Mouse (Mus musculus) neural tube, embryonic 12.5 days (tissue): ENCODE results near the gene Myof. TPM values are rescaled to one million over a fixed set of nuclear protein-coding genes. Genes with fewer than 3 reads are reported as not detected.
A peak's percentile ranks its signal among the peaks of the same experiment; 100 is the strongest.

ENCODE experiments used
- ATAC-seq: fragments of 200-750 bp; cut with Nextera tagmentation; 2 replicates; pipeline ENCODE4 v1.8.0; 2017; ENCODE audit warnings: low read depth, mild to moderate bottlenecking, moderate TSS enrichment, moderate library complexity; ENCODE audit not compliant: low FRiP score
- H3K27ac ChIP-seq: fragments of 300-500 bp; sonication (generic); 2 replicates; pipeline ENCODE4 v1.5.1; 2016
- H3K27me3 ChIP-seq: fragments of 300-500 bp; sonication (generic); replicated peaks from 2 replicates; pipeline ENCODE4 v1.6.1; 2016; ENCODE audit warnings: mild to moderate bottlenecking
- H3K36me3 ChIP-seq: fragments of 300-500 bp; sonication (generic); 2 replicates; pipeline ENCODE4 v1.6.1; 2016; ENCODE audit warnings: mild to moderate bottlenecking
- H3K4me1 ChIP-seq: fragments of 300-500 bp; sonication (generic); 2 replicates; pipeline ENCODE4 v1.6.1; 2016
- H3K4me2 ChIP-seq: fragments of 300-500 bp; sonication (generic); replicated peaks from 2 replicates; pipeline ENCODE4 v1.6.1; 2016; ENCODE audit warnings: mild to moderate bottlenecking
- H3K4me3 ChIP-seq: fragments of 300-500 bp; sonication (generic); 2 replicates; pipeline ENCODE4 v1.5.1; 2016
- H3K9ac ChIP-seq: fragments of 300-500 bp; sonication (generic); 2 replicates; pipeline ENCODE4 v1.6.1; 2016; ENCODE audit warnings: mild to moderate bottlenecking
- H3K9me3 ChIP-seq: fragments of 300-500 bp; sonication (generic); 2 replicates; pipeline ENCODE4 v1.6.1; 2016; ENCODE audit warnings: mild to moderate bottlenecking
- WGBS: fragments of 180-500 bp; shearing (Covaris S2); methylation state at CpG from one replicate; pipeline ENCODE4 v1.1.7; 2016; 5-methylcytosine and 5-hydroxymethylcytosine counted together
- polyA plus RNA-seq: library from polyadenylated mRNA; unstranded; fragments of >200 nt; fragmentation: Nextera tagmentation; extraction: Ambion mirVana; gene quantifications from 2 replicates; pipeline ENCODE4 v1.2.1, GENCODE M21; 2016

Gene Myof
- polyA plus RNA-seq, 1 experiment from 2014 or later, result 3.9 TPM

DNA sequence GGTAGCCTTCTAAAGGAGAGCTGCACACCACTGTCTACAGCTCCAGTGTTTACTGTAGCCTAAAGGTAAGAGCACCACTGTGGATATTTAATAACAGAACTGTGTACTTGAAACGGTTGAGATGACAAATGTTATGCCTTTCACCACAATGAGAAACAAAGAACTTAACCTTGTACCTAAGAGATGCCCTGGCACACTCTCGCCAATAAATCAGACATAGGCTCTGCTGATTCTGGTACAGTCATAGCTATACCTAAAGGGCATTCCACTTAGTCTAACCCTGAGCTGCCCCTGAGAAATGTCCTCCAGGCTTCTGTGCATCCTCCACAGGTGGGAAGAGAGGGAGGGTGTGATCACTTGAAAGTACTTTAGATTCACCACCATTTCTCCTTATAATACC lies 8.7 kb downstream of the Myof start:
- H3K4me1 ChIP-seq, result no peaks in the 10 kb centered on the region
- no peak overlapping the region for H3K4me2 ChIP-seq
- H3K27ac ChIP-seq, result no peak overlapping the region
- 80% methylated on average over 2 of the region's 2 CpGs for WGBS
- H3K27me3 ChIP-seq, result no peaks in the 10 kb centered on the region
- H3K36me3 ChIP-seq, result no peaks in the 10 kb centered on the region
- ATAC-seq, result no peak
- H3K4me3 ChIP-seq, result no peak overlapping the region
- H3K9ac ChIP-seq, result no peak overlapping the region
- no peaks in the 10 kb centered on the region for H3K9me3 ChIP-seq

DNA sequence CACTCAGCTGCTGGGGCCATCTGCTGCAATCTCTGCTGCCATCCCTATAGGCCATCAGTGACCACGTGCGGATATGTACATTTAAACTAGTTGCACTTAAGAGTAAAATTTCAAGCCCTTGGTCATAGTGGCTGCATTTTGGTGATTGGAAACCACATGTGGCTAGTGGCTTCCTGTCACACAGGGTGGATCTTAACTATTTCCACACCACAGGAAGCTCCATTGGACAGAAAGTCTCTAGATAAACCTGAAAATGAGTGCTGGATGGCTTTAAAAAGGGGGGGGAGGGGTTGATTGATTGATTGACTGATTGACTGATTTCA lies 9.7 kb downstream of the Myof start:
- ATAC-seq, result no peak
- no peak overlapping the region for H3K27ac ChIP-seq
- H3K36me3 ChIP-seq, result no peaks in the 10 kb centered on the region
- H3K9ac ChIP-seq, result no peak overlapping the region
- H3K27me3 ChIP-seq, result no peaks in the 10 kb centered on the region
- no peak overlapping the region for H3K4me3 ChIP-seq
- H3K4me2 ChIP-seq, result no peak overlapping the region
- no peaks in the 10 kb centered on the region for H3K4me1 ChIP-seq
- 75% methylated on average over 2 of the region's 2 CpGs for WGBS
- no peaks in the 10 kb centered on the region for H3K9me3 ChIP-seq

DNA sequence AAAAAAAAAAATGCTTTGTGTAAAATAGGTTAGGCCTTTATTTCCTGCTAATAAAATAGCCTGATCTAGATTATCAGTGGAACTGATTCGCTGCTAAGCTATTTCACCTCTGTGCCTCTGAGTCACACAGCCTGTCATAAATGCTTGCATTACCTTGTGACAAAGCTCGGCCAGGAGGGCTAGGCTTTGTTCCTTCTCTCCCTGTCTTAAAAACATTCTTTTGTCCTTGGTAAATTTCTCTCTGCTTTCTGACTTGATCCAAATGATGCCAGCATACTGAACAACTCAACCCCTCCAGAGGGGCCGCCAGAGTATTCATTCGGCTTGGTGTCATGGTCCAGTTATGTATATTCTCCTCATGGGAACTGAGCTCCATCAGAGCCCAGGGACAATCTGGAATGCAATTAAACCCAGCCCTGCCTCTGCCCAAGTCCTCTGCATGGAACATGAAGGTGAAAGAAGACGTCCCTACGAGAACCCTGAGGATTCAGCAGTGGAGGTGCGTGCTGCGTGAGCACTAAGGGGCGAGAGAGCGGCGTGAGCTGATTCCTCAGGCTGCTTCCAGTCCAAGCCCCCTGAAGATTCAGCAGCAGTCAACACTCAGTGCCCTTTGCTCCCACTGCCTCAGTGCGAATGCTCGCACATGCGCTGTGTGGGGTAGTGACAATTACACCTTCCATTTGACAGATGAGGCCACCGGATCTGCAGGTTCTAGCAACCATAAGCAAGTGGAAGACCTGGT lies 10.2 kb downstream of the Myof start:
- no peak overlapping the region for H3K9ac ChIP-seq
- H3K27ac ChIP-seq, result no peak overlapping the region
- H3K9me3 ChIP-seq, result no peaks in the 10 kb centered on the region
- H3K27me3 ChIP-seq, result no peaks in the 10 kb centered on the region
- no peaks in the 10 kb centered on the region for H3K4me1 ChIP-seq
- no peak overlapping the region for H3K4me2 ChIP-seq
- no peaks in the 10 kb centered on the region for H3K36me3 ChIP-seq
- ATAC-seq, result no peak
- no peak overlapping the region for H3K4me3 ChIP-seq
- WGBS, result 69% methylated on average over 15 of the region's 15 CpGs

DNA sequence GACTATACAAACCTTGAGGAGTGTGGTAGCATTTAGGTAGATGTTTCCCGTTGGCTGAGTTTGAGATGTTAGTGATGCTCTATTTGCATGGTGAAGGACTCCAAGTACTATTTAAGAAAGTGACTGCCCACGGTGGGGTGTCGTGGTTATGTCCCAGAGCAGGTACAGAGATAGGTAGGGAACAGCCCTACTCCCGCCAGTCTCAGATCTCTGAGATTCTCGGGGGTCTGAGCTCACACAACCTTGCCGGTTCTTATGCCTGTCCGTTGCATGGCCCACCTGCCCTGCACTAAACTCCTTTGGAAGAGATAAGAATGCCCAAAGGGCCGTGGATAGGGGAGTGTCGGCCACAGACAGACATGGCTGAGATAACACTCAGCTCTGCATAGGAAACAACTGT lies 12.2 kb downstream of the Myof start:
- Histone ChIP-seq H3K4me2 (peak overlapping the region; percentile 32; the same call in 1 of the 2 replicates), H3K4me1 (no peaks in the 10 kb centered on the region), H3K9ac (no peak overlapping the region), H3K4me3 (no peak overlapping the region), H3K36me3 (no peaks in the 10 kb centered on the region), H3K27me3 (no peaks in the 10 kb centered on the region), H3K27ac (no peak overlapping the region), H3K9me3 (no peaks in the 10 kb centered on the region)
- 75% methylated on average over 9 of the region's 9 CpGs for WGBS
- no peak for ATAC-seq

DNA sequence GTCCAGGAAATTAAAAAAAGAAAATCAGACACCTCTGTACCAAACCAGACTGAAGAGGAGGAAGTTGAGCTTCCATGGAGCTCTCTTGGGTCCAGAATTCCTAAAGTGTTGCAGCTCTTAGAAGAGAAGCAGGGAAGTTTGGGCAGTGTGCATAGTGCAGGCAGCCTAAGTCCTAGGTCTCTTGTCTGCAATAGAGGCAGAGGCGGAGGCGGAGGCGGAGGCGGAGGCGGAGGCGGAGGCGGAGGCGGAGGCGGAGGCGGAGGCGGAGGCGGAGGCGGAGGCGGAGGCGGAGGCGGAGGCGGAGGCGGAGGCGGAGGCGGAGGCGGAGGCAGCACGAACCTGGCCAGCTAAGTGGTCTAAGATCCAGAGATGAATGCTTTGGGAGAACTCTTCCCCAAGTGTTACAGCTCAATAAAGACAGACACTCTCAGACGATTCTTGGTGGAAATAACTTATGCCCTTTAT lies 12.7 kb downstream of the Myof start:
- no peak for ATAC-seq
- H3K4me3 ChIP-seq, result no peak overlapping the region
- no peak overlapping the region for H3K27ac ChIP-seq
- 8% methylated on average over 22 of the region's 23 CpGs for WGBS
- peak overlapping the region; percentile 32; the same call in 1 of the 2 replicates for H3K4me2 ChIP-seq
- H3K27me3 ChIP-seq, result no peaks in the 10 kb centered on the region
- H3K9me3 ChIP-seq, result no peaks in the 10 kb centered on the region
- no peaks in the 10 kb centered on the region for H3K36me3 ChIP-seq
- H3K9ac ChIP-seq, result no peak overlapping the region
- no peaks in the 10 kb centered on the region for H3K4me1 ChIP-seq

DNA sequence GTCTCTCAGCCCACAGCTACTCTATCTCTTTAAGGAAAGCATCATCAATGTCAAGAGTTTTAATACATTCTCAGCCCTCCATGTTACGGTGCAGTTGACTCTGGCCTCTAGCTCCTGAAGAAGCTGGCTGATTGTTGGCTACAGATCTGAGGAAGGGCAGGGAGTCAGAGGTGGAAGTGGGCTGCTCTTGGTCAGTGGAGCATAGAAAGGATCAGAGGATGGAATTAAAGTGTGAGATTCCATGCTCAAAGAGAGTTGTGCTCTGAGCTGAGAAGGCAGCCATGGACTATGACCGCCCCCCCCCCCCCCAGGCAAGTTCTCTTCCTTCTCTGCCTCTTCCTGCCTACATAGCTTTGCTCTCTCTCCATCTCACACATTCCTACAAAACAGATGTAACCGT lies 13.5 kb downstream of the Myof start:
- H3K9ac ChIP-seq, result no peak overlapping the region
- H3K27me3 ChIP-seq, result no peaks in the 10 kb centered on the region
- ATAC-seq, result no peak

DNA sequence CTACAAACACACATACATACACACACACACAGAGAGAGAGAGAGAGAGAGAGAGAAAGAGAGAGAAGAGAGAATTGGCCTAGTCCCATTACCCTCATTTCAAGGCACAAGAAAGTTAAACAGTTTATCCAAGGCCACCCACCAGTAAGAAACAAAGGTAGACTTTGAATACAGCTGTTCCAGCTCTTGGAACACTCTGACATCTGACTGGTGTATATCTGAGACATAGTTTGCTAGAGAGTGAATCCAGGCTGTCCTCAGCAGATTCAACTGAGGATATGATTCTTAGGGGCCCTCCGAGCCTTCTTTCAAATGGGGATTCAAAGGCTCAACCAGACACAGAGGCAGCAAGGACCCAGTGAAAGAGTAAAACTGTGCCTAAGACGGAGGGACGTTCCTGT lies 14.1 kb downstream of the Myof start:
- Histone ChIP-seq H3K4me2 (no peak overlapping the region), H3K4me1 (no peaks in the 10 kb centered on the region), H3K27ac (no peak overlapping the region), H3K4me3 (no peak overlapping the region), H3K27me3 (no peaks in the 10 kb centered on the region), H3K9me3 (no peaks in the 10 kb centered on the region), H3K9ac (no peak overlapping the region), H3K36me3 (no peaks in the 10 kb centered on the region)
- ATAC-seq, result no peak
- 95% methylated on average over 3 of the region's 3 CpGs for WGBS

More for the DNA sequence above, 13.5 kb downstream of the Myof start:
- Histone ChIP-seq H3K27ac (no peak overlapping the region), H3K9me3 (no peaks in the 10 kb centered on the region), H3K4me2 (no peak overlapping the region), H3K4me3 (no peak overlapping the region), H3K36me3 (no peaks in the 10 kb centered on the region), H3K4me1 (no peaks in the 10 kb centered on the region)
- 68% methylated on average over 2 of the region's 3 CpGs for WGBS

DNA sequence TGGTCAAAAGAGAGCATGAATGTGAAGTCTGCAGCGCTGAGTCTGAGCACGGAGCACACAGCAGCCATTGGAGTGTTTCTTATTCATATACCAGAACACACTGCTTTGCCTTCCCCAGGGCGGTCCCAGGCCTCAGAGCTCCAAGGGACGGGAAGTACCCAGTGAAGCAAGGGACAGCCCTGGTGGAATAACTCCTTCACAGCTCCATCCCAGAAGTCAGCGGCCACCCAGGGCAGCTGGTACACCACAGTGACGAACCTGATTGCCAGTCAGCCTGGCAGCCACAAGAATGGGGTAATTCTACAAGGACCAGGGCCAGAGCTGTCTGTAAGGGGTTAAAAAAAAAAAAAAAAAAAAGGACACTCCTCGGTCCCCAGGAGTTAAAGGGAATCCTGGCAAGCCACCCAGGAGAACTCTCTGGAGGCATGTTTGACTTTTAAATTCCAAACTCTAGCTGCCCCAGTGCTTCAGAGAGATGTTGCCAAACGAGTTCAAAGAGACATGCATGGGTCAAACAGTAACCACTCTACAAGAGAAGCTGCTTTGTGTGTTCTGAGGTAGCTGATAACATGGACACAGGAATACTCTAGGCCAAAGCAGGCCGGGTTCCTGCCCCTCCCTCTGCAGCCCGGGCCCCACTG lies 15.4 kb downstream of the Myof start:
- Histone ChIP-seq H3K36me3 (no peaks in the 10 kb centered on the region), H3K4me1 (no peaks in the 10 kb centered on the region), H3K4me3 (no peak overlapping the region), H3K27me3 (no peaks in the 10 kb centered on the region), H3K9ac (no peak overlapping the region), H3K4me2 (no peak overlapping the region), H3K9me3 (no peaks in the 10 kb centered on the region), H3K27ac (no peak overlapping the region)
- 69% methylated on average over 10 of the region's 10 CpGs for WGBS
- ATAC-seq, result no peak

DNA sequence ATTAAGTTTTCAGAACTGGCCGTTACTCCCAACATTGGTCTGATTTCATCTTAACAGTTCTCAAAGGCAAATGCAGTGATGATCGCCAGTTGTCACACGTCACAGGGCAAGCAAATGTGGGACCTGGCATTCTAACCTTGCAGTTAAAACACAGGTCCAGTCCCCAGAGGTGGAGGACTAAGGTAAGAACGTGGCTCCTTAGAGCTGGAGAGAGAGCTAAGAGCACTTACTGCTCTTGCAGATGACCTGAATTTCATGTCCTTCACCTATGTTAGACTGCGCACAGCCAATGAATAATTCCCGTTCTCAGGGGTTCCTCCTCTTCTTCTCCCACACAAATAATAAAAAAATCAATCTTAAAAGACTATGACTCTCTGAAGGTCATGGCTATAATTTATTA lies 16.0 kb downstream of the Myof start:
- Histone ChIP-seq H3K4me2 (no peak overlapping the region), H3K9me3 (no peaks in the 10 kb centered on the region), H3K4me3 (no peak overlapping the region), H3K9ac (no peak overlapping the region), H3K27ac (no peak overlapping the region), H3K4me1 (no peaks in the 10 kb centered on the region), H3K27me3 (no peaks in the 10 kb centered on the region), H3K36me3 (no peaks in the 10 kb centered on the region)
- no peak for ATAC-seq
- 91% methylated on average over 6 of the region's 6 CpGs for WGBS

DNA sequence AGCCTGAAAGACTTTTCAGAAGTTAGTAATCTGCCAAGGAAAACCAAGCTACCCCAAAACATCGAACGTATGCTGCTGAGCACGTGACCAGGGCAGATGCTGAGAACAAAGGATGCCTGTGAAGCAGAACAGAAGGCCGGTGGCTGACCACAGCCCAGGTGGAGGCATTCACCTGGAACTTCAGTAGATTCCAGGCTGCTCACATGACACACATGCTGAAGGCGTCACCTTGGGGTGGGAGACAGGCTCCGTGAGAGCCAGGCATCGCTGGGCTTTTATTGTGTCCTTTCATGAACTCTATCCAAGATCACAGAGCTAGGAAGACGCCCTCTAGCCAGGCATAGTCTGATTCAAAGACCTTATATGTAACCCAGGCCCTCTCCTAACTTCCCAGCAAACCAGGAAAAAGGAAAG lies 17.2 kb downstream of the Myof start:
- H3K27me3 ChIP-seq, result no peaks in the 10 kb centered on the region
- H3K27ac ChIP-seq, result no peak overlapping the region
- WGBS, result 74% methylated on average over 8 of the region's 8 CpGs
- H3K9me3 ChIP-seq, result no peaks in the 10 kb centered on the region
- H3K36me3 ChIP-seq, result no peaks in the 10 kb centered on the region
- H3K4me3 ChIP-seq, result no peak overlapping the region
- no peak overlapping the region for H3K9ac ChIP-seq
- no peaks in the 10 kb centered on the region for H3K4me1 ChIP-seq
- no peak overlapping the region for H3K4me2 ChIP-seq
- no peak for ATAC-seq

DNA sequence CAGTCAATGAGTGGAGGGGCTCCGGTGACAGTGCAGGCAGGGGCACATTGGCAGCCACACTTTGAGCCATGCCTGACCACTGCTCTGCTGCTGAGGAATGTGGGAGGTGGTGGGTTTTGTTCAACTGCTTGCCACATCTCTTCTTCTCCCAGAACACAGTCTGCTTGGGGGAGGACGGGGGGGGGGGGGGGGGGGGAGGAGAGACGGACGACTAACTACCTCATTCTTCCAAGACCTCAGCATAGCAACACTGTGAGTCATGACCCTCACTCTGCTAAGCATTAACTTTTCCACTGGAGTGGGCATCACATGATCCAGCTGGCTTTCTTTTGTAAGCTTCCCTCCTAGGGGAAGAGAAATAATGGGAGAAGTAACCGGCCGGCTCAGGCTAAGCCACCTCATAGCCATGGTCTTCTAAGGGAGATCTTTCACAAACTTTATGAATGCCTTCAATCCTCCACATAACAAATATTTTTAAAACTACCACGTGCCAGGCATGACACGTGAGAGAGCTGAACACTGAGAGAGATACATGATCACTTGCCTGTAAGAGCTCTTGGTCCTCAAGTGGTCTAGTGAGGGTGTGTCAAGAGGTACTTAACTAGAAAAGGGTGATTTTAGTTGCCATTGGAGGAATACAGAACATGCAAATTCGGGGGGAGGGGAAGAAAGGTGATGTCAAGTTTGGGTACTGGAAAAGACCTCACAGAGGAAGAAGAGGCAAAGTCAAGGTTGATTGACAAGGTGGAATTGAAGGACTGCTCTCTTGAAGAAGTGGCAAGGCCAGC lies 17.9 kb downstream of the Myof start:
- H3K27ac ChIP-seq, result no peak overlapping the region
- ATAC-seq, result no peak
- H3K9me3 ChIP-seq, result no peaks in the 10 kb centered on the region
- WGBS, result 43% methylated on average over 8 of the region's 9 CpGs
- H3K9ac ChIP-seq, result no peak overlapping the region
- no peak overlapping the region for H3K4me3 ChIP-seq
- H3K36me3 ChIP-seq, result no peaks in the 10 kb centered on the region
- no peaks in the 10 kb centered on the region for H3K27me3 ChIP-seq
- no peak overlapping the region for H3K4me2 ChIP-seq
- H3K4me1 ChIP-seq, result no peaks in the 10 kb centered on the region

DNA sequence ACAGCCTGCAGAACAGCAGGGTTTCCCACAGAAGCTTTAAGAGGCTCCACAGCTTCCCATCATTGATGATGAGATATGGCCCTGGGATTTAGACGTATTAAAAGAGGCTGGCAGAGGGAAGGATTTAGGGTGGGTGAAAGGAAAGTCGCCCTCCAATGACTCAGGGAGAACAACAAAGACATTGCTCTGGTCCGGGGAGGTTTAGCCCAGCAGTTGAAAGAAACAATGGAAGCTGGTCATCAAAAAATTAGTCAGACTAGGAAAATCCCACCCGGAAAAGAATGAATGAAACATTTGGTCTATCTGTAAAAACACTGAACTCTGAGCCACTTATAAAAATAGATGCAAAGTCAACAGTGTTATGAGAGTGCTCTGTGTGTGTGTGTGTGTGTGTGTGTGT lies 19.8 kb downstream of the Myof start:
- Histone ChIP-seq H3K4me1 (no peaks in the 10 kb centered on the region), H3K4me3 (no peak overlapping the region), H3K36me3 (no peaks in the 10 kb centered on the region), H3K9me3 (no peaks in the 10 kb centered on the region), H3K27me3 (no peaks in the 10 kb centered on the region), H3K27ac (no peak overlapping the region), H3K4me2 (no peak overlapping the region), H3K9ac (no peak overlapping the region)
- WGBS, result 39% methylated on average over 4 of the region's 4 CpGs
- no peak for ATAC-seq
